Mouse (Mus musculus): ENCODE data around the gene Olfr133. TPM values are rescaled to one million over a fixed set of nuclear protein-coding genes. Genes with fewer than 3 reads are reported as not detected.
"Not testable (repeated sequence)": the region's sequence is repeated elsewhere in the genome, so short reads cannot be mapped to it uniquely, and the experiment has no call there.

Gene Olfr133
- polyA plus RNA-seq (2015; fragmentation: Nextera tagmentation; extraction: Ambion mirVana) = not detected in 2 replicates

DNA sequence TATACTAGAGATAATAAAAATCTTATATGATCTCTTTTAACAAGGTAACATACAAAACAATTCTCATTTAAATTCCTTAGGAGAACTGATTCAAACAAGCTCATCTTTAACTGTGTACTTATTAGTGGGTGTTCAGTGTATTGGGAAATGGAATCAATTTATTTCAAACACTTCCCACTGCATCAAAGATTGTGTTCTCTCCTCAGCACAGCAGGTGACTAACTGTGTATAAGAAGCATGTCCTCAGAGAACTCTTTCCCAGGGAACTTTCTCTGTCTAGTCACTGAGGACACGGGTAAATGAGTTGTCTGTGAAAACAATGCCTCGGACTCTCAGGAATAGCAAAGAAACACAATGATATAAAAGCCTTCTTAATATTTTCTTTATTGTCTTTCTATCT lies at the start of gene Olfr133:
TSS of gene Olfr133 (plus strand) at position 301 of the 400 bp plus-strand sequence.
- Histone ChIP-seq H3K9ac (no peak within 1 kb of the TSS), H3K36me3 (no peaks in the 10 kb centered on the region), H3K4me1 (no peaks in the 10 kb centered on the region), H3K4me3 (replicated peaks) (no peak within 1 kb of the TSS), H3K27me3 (no peaks in the 10 kb centered on the region), H3K4me2 (no peak within 1 kb of the TSS), H3K27ac (no peak within 1 kb of the TSS), H3K9me3 (replicated peaks) (no peaks in the 10 kb centered on the region; the same call in 1 of the 2 replicates)
- WGBS = 78% methylated on average over 2 of the region's 2 CpGs
- ATAC-seq (replicated peaks; ENCODE audit: low FRiP score) = no peak

DNA sequence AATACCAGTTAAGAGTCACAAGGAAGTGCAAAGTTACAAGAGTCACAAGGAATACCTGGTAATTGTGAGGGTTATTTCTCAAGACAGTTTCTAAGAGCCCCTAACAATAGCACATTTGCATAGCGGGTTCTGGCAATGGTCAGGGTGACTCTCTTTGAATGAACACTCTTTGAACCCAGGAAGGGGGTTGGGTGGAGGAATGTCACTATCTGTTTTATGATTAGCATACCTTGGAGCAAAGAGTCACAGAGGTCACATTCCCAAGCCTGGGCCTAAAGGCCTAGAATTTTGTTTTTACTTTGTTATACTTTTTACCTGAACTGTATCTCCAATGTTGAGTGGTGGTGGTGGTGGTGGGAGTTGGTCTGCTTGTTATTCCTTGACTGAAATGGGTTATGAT lies 20.9 kb upstream of the Olfr133 start:
- not testable (repeated sequence) for H3K27me3 ChIP-seq; ATAC-seq (replicated peaks; ENCODE audit: low FRiP score); H3K4me3 ChIP-seq (replicated peaks); H3K36me3 ChIP-seq; H3K4me1 ChIP-seq; H3K9ac ChIP-seq; H3K9me3 ChIP-seq (replicated peaks); H3K27ac ChIP-seq; H3K4me2 ChIP-seq
- 67% methylated on average over 1 of the region's 1 CpGs for WGBS

DNA sequence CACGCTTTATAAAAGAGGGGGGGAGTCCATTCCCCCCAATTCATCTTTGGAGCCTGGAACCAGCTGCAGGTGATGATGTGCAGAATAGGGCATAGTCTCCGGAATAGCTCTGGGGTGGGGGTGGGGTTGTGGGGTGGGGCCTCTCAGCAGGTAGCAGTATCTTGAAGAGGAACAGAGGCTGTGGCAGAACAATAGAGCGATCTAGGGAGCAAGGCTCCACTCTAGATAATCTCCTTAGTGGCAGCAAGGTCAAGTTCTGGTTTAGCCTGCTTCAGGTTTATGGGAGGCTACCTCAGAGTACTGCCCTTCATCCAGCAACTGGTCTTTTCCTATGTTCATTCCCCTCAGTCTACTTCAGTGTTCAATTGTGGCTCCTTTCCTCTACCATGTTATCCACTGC lies 19.7 kb upstream of the Olfr133 start:
- not testable (repeated sequence) for H3K9me3 ChIP-seq (replicated peaks); H3K4me2 ChIP-seq; H3K9ac ChIP-seq; H3K27me3 ChIP-seq; H3K27ac ChIP-seq; H3K36me3 ChIP-seq; H3K4me3 ChIP-seq (replicated peaks); H3K4me1 ChIP-seq; ATAC-seq (replicated peaks; ENCODE audit: low FRiP score)
- 79% methylated on average over 3 of the region's 3 CpGs for WGBS

DNA sequence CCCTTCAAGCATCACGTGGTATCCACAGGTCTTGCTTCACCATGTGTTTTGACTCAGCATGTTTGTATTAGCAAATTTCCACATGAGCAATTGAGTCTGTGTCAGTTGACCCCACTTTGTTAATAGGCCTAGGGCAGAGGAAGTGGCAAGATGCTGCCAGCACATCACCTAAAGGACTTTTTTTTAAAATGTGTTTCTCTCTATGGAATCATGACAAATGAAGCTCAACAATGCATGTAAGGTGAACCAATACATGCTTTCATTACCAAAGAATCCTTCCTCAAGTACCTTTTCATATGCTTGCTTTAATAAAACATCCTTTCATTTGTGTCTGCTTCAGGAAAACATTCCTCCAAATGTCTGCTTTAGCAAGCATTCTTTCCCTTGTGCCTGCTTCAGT lies 10.7 kb upstream of the Olfr133 start, which contains the start of gene Olfr132:
TSS of gene Olfr132 (minus strand) at position 101 of the 400 bp plus-strand sequence.
- 69% methylated on average over 1 of the region's 1 CpGs for WGBS
- no peaks in the 10 kb centered on the region for H3K36me3 ChIP-seq
- no peak within 1 kb of the TSS for H3K4me2 ChIP-seq

DNA sequence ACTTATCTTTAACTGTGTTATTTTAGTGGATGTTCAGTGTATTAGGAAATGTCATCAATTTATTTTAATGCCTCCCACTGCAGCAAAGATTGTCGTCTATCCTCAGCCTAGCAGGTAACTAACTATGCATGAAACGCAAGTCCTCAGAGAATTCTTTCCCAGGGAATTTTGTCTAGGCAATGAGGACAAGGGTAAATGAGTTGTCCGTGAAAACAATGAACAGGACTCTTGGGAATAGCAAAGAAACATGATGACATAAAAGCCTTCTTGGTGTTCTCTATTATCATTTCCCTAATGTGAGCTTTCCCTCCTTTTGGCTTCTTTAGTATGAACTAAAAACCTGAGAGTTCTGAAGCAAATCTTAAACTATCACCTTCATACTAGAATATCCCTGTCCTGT lies 26.0 kb downstream of the Olfr133 start, which contains the start of gene Olfr134:
TSS of gene Olfr134 (plus strand) at position 301 of the 400 bp plus-strand sequence.
- Histone ChIP-seq H3K27ac (no peak within 1 kb of the TSS), H3K4me1 (no peaks in the 10 kb centered on the region), H3K36me3 (no peaks in the 10 kb centered on the region), H3K4me2 (no peak within 1 kb of the TSS), H3K9ac (no peak within 1 kb of the TSS), H3K4me3 (replicated peaks) (no peak within 1 kb of the TSS), H3K27me3 (no peaks in the 10 kb centered on the region), H3K9me3 (replicated peaks) (no peaks in the 10 kb centered on the region)
- 76% methylated on average over 3 of the region's 3 CpGs for WGBS
- ATAC-seq (replicated peaks; ENCODE audit: low FRiP score) = no peak

More for the DNA sequence above, 10.7 kb upstream of the Olfr133 start, which contains the start of gene Olfr132:
- Histone ChIP-seq H3K27me3 (no peaks in the 10 kb centered on the region), H3K4me3 (replicated peaks) (no peak within 1 kb of the TSS), H3K27ac (no peak within 1 kb of the TSS), H3K9ac (no peak within 1 kb of the TSS), H3K9me3 (replicated peaks) (no peaks in the 10 kb centered on the region), H3K4me1 (no peaks in the 10 kb centered on the region)
- ATAC-seq (replicated peaks; ENCODE audit: low FRiP score) = no peak

Other genes starting within 250 kb of the Olfr133 start
- not detected in 2 replicates for gene Olfr127, start 244.8 kb upstream of the Olfr133 start, polyA plus RNA-seq (2015; fragmentation: Nextera tagmentation; extraction: Ambion mirVana)
- not detected in 2 replicates for gene Olfr128, start 224.7 kb upstream of the Olfr133 start, polyA plus RNA-seq (2015; fragmentation: Nextera tagmentation; extraction: Ambion mirVana)
- gene Olfr761, start 192.2 kb upstream of the Olfr133 start, polyA plus RNA-seq (2015; fragmentation: Nextera tagmentation; extraction: Ambion mirVana) = not detected in 2 replicates
- gene Olfr129, start 85.2 kb upstream of the Olfr133 start, polyA plus RNA-seq (2015; fragmentation: Nextera tagmentation; extraction: Ambion mirVana) = not detected in 2 replicates
- gene Olfr130, start 81.4 kb upstream of the Olfr133 start, polyA plus RNA-seq (2015; fragmentation: Nextera tagmentation; extraction: Ambion mirVana) = not detected in 2 replicates
- gene Olfr131, start 56.6 kb upstream of the Olfr133 start, polyA plus RNA-seq (2015; fragmentation: Nextera tagmentation; extraction: Ambion mirVana) = not detected in 2 replicates
- gene Olfr132, start 10.8 kb upstream of the Olfr133 start, polyA plus RNA-seq (2015; fragmentation: Nextera tagmentation; extraction: Ambion mirVana) = not detected in 2 replicates
- not detected in 2 replicates for gene Olfr134, start 26.1 kb downstream of the Olfr133 start, polyA plus RNA-seq (2015; fragmentation: Nextera tagmentation; extraction: Ambion mirVana)
- not detected in 2 replicates for gene Olfr135, start 59.1 kb downstream of the Olfr133 start, polyA plus RNA-seq (2015; fragmentation: Nextera tagmentation; extraction: Ambion mirVana)
- not detected in 2 replicates for gene Olfr138, start 115.8 kb downstream of the Olfr133 start, polyA plus RNA-seq (2015; fragmentation: Nextera tagmentation; extraction: Ambion mirVana)
- gene Olfr137, start 162.3 kb downstream of the Olfr133 start, polyA plus RNA-seq (2015; fragmentation: Nextera tagmentation; extraction: Ambion mirVana) = not detected in 2 replicates
- not detected in 2 replicates for gene Olfr136, start 184.6 kb downstream of the Olfr133 start, polyA plus RNA-seq (2015; fragmentation: Nextera tagmentation; extraction: Ambion mirVana)

Data from kidney, embryonic 15.5 days (tissue).